Mouse (Mus musculus): ENCODE measurements around the gene Gm42417. TPM values are rescaled to one million over a fixed set of nuclear protein-coding genes. Genes with fewer than 3 reads are reported as not detected.
A peak's percentile ranks its signal among the peaks of the same experiment; 100 is the strongest.

Gene Gm42417
- polyA plus RNA-seq, 1 experiment from 2014 or later, result 0.33 TPM

- DNase-seq (ENCODE audit: low spot score), result no peak
- 72% methylated on average over 11 of the region's 11 CpGs for whole genome bisulfite sequencing
- no peaks in the 10 kb centered on the region for H3K4me1 ChIP-seq (replicated peaks; ENCODE audit: control insufficient read depth, insufficient read depth)
- H3K36me3 ChIP-seq (ENCODE audit: control insufficient read depth, insufficient read depth, low read length), result peaks cover 26% of the 10 kb centered on the region
- H3K9me3 ChIP-seq (ENCODE audit: control insufficient read depth, low read length), result no peaks in the 10 kb centered on the region
- H3K9ac ChIP-seq (ENCODE audit: low read length), result no peak overlapping the region
- TF ChIP-seq CTCF (IDR thresholded peaks at IDR 0.05; ENCODE audit: low read depth) (no peak), EP300 (optimal IDR thresholded peaks at IDR 0.05) (no peak)
- no peak overlapping the region for H3K4me2 ChIP-seq (replicated peaks; ENCODE audit: low read depth)
- H3K4me3 ChIP-seq (ENCODE audit: low read depth, low read length), result no peak overlapping the region
- no peak for ATAC-seq (ENCODE audit: low FRiP score, low TSS enrichment)
- H3K27ac ChIP-seq (replicated peaks), result no peak overlapping the region
- no peaks in the 10 kb centered on the region for H3K27me3 ChIP-seq (ENCODE audit: control insufficient read depth, insufficient read depth, low read length)
Observed at GRCm38 (mm10) chr1:36519626-36520025, 19.6 kb downstream of the Gm42417 start.

- Histone ChIP-seq H3K9ac (ENCODE audit: low read length) (no peak overlapping the region), H3K27ac (replicated peaks) (no peak overlapping the region), H3K4me2 (replicated peaks; ENCODE audit: low read depth) (no peak overlapping the region), H3K4me1 (replicated peaks; ENCODE audit: control insufficient read depth, insufficient read depth) (0 out of 2 replicates have a peak, but pooled peaks cover 2% of the 10 kb centered on the region), H3K27me3 (ENCODE audit: control insufficient read depth, insufficient read depth, low read length) (no peaks in the 10 kb centered on the region), H3K36me3 (ENCODE audit: control insufficient read depth, insufficient read depth, low read length) (peaks cover 26% of the 10 kb centered on the region), H3K4me3 (ENCODE audit: low read depth, low read length) (no peak overlapping the region), H3K9me3 (ENCODE audit: control insufficient read depth, low read length) (no peaks in the 10 kb centered on the region)
- 76% methylated on average over 3 of the region's 3 CpGs for WGBS
- ATAC-seq (ENCODE audit: low FRiP score, low TSS enrichment) (no peak), DNase-seq (ENCODE audit: low spot score) (no peak)
- no peak for TF ChIP-seq EP300 (optimal IDR thresholded peaks at IDR 0.05)
Observed at GRCm38 (mm10) chr1:36518259-36518658, 21.0 kb downstream of the Gm42417 start.

- no peaks in the 10 kb centered on the region for H3K9me3 ChIP-seq (ENCODE audit: control insufficient read depth, low read length)
- H3K27ac ChIP-seq (replicated peaks), result no peak overlapping the region
- peaks cover 2% of the 10 kb centered on the region; the same call in 1 of the 2 replicates for H3K4me1 ChIP-seq (replicated peaks; ENCODE audit: control insufficient read depth, insufficient read depth)
- peaks cover 5% of the 10 kb centered on the region; the same call in 1 of the 2 replicates for H3K36me3 ChIP-seq (ENCODE audit: control insufficient read depth, insufficient read depth, low read length)
- H3K4me2 ChIP-seq (replicated peaks; ENCODE audit: low read depth), result peak overlapping the region; percentile 96
- WGBS, result 62% methylated on average over 2 of the region's 2 CpGs
- no peak overlapping the region; the same call in 1 of the 2 replicates for H3K4me3 ChIP-seq (ENCODE audit: low read depth, low read length)
- ATAC-seq (ENCODE audit: low FRiP score, low TSS enrichment) (no peak), DNase-seq (ENCODE audit: low spot score) (peak; percentile 45)
- H3K27me3 ChIP-seq (ENCODE audit: control insufficient read depth, insufficient read depth, low read length), result no peaks in the 10 kb centered on the region
- no peak for TF ChIP-seq EP300 (optimal IDR thresholded peaks at IDR 0.05)
- TF ChIP-seq CTCF (IDR thresholded peaks at IDR 0.05; ENCODE audit: low read depth), result peak; percentile 69
- no peak overlapping the region for H3K9ac ChIP-seq (ENCODE audit: low read length)
Observed at GRCm38 (mm10) chr1:36513718-36514117, 25.5 kb downstream of the Gm42417 start.

- Histone ChIP-seq H3K4me2 (replicated peaks; ENCODE audit: low read depth) (peak overlapping the region; percentile 96), H3K36me3 (ENCODE audit: control insufficient read depth, insufficient read depth, low read length) (peaks cover 5% of the 10 kb centered on the region; the same call in 1 of the 2 replicates), H3K27me3 (ENCODE audit: control insufficient read depth, insufficient read depth, low read length) (no peaks in the 10 kb centered on the region), H3K4me1 (replicated peaks; ENCODE audit: control insufficient read depth, insufficient read depth) (peaks cover 2% of the 10 kb centered on the region; the same call in 1 of the 2 replicates), H3K9me3 (ENCODE audit: control insufficient read depth, low read length) (no peaks in the 10 kb centered on the region), H3K9ac (ENCODE audit: low read length) (peak overlapping the region; percentile 96), H3K4me3 (ENCODE audit: low read depth, low read length) (peak overlapping the region; percentile 98), H3K27ac (replicated peaks) (no peak overlapping the region)
- no peak for DNase-seq (ENCODE audit: low spot score)
- 4% methylated on average over 1 of the region's 1 CpGs for WGBS
- TF ChIP-seq CTCF (IDR thresholded peaks at IDR 0.05; ENCODE audit: low read depth), result no peak
- TF ChIP-seq EP300 (optimal IDR thresholded peaks at IDR 0.05), result no peak
- ATAC-seq (ENCODE audit: low FRiP score, low TSS enrichment), result no peak
Observed at GRCm38 (mm10) chr1:36513310-36513709, 25.9 kb downstream of the Gm42417 start.

- peaks cover 4% of the 10 kb centered on the region; the same call in 1 of the 2 replicates for H3K36me3 ChIP-seq (ENCODE audit: control insufficient read depth, insufficient read depth, low read length)
- TF ChIP-seq EP300 (optimal IDR thresholded peaks at IDR 0.05) (no peak), CTCF (IDR thresholded peaks at IDR 0.05; ENCODE audit: low read depth) (no peak)
- H3K4me3 ChIP-seq (ENCODE audit: low read depth, low read length), result peak overlapping the region; percentile 98
- H3K27ac ChIP-seq (replicated peaks), result no peak overlapping the region; the same call in 1 of the 2 replicates
- peak overlapping the region; percentile 96 for H3K4me2 ChIP-seq (replicated peaks; ENCODE audit: low read depth)
- H3K9me3 ChIP-seq (ENCODE audit: control insufficient read depth, low read length), result no peaks in the 10 kb centered on the region
- H3K27me3 ChIP-seq (ENCODE audit: control insufficient read depth, insufficient read depth, low read length), result no peaks in the 10 kb centered on the region
- peaks cover 2% of the 10 kb centered on the region; the same call in 1 of the 2 replicates for H3K4me1 ChIP-seq (replicated peaks; ENCODE audit: control insufficient read depth, insufficient read depth)
- ATAC-seq (ENCODE audit: low FRiP score, low TSS enrichment), result no peak
- H3K9ac ChIP-seq (ENCODE audit: low read length), result peak overlapping the region; percentile 96
- WGBS, result 3% methylated on average over 16 of the region's 16 CpGs
- DNase-seq (ENCODE audit: low spot score), result no peak
Observed at GRCm38 (mm10) chr1:36512966-36513280, 26.3 kb downstream of the Gm42417 start.

GRCm38 (mm10) chr1:36512089-36512965 is 26.9 kb downstream of the Gm42417 start:
- DNase-seq (ENCODE audit: low spot score) (peak; percentile 71), ATAC-seq (ENCODE audit: low FRiP score, low TSS enrichment) (peak; percentile 59)
- H3K4me3 ChIP-seq (ENCODE audit: low read depth, low read length), result peak overlapping the region; percentile 98
- H3K27ac ChIP-seq (replicated peaks), result peak overlapping the region; percentile 98
- no peaks in the 10 kb centered on the region for H3K27me3 ChIP-seq (ENCODE audit: control insufficient read depth, insufficient read depth, low read length)
- peak; percentile 23; the same call in 1 of the 2 replicates for TF ChIP-seq CTCF (IDR thresholded peaks at IDR 0.05; ENCODE audit: low read depth)
- TF ChIP-seq EP300 (optimal IDR thresholded peaks at IDR 0.05), result no peak
- H3K4me1 ChIP-seq (replicated peaks; ENCODE audit: control insufficient read depth, insufficient read depth), result peaks cover 2% of the 10 kb centered on the region; the same call in 1 of the 2 replicates
- under 1% methylated on average over 64 of the region's 126 CpGs for WGBS
- no peaks in the 10 kb centered on the region for H3K9me3 ChIP-seq (ENCODE audit: control insufficient read depth, low read length)
- H3K4me2 ChIP-seq (replicated peaks; ENCODE audit: low read depth), result peak overlapping the region; percentile 96
- no peaks in the 10 kb centered on the region for H3K36me3 ChIP-seq (ENCODE audit: control insufficient read depth, insufficient read depth, low read length)
- H3K9ac ChIP-seq (ENCODE audit: low read length), result peak overlapping the region; percentile 96
